Mouse (Mus musculus) hematopoietic stem cell, adult 5-6 weeks (primary cell): ENCODE results near the gene Ifi203. TPM values are rescaled to one million over a fixed set of nuclear protein-coding genes. Genes with fewer than 3 reads are reported as not detected.
A peak's percentile ranks its signal among the peaks of the same experiment; 100 is the strongest.
"Not testable (repeated sequence)": the region's sequence is repeated elsewhere in the genome, so short reads cannot be mapped to it uniquely, and the experiment has no call there.

Experiments
- ATAC-seq, 2 experiments: fragments of 125-278 bp in 1 of 2; replicated peaks in 1 of 2; 2 replicates each; pipeline ENCODE4 v1.8.0; 2016 to 2017; ENCODE audit warnings: inconsistent platforms in 2 of 2, mild to moderate bottlenecking in 2 of 2, moderate number of reproducible peaks in 2 of 2, low read depth in 1 of 2, moderate TSS enrichment in 1 of 2; ENCODE audit not compliant: low FRiP score in 2 of 2, poor library complexity in 2 of 2, severe bottlenecking in 2 of 2, insufficient read depth in 1 of 2, low TSS enrichment in 1 of 2
- total RNA-seq: library from RNA; stranded (forward); fragments of 172-1452, 232-1000 nt; gene quantifications from 2 replicates; pipeline ENCODE4 v1.2.3, GENCODE M21; 2017

Gene Ifi203
- total RNA-seq, 1 experiment from 2014 or later, result 158 TPM

DNA sequence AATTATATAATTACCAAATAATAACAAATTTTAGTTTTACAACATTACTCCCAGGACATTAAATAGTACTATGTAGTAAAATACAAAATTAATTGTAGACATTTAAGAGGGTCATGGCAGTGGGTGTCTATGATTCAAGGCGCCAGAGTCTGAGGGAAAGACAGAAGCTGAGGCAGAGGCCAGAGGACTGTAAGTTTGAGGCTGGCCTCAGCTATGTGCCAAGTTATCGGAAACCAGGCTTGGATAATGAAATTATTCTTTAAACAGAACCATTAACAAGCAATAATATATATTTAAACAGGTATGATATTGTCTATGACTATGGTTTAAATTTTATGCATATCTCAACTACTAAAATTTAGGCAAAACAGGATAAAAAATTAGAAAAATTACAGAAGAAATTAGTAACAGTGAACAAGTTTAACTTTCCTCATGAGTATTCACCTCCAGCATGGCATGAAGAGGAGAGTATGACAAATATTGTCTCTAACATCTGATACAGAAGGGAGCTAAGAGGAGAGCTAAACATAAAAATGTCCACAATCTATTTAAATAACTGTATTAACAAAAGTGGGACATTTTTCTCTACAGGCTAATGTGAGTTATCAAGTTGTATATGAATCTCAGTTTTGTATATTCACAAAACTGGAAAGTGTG, 30.5 kb downstream of the Ifi203 start:
- ATAC-seq, result no peak

DNA sequence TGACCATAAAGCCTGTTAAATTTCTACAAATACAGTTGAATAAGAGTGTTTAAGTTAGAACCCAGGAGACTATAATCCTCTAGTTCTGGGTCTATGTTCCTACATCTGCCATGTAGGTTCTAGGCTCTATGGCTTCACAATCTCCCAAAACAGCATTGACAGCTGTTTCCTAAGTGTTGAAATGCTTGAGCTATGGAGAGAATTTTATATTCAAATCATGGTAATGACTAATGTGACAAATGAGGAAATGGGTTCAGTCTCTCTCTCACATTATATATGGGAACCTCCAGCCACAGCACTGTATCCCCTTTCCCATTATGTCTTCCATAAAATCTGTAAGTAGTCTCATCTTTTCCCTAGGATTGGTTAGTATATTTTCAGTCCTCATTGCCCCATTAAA, 34.1 kb downstream of the Ifi203 start:
- not testable (repeated sequence) for ATAC-seq

DNA sequence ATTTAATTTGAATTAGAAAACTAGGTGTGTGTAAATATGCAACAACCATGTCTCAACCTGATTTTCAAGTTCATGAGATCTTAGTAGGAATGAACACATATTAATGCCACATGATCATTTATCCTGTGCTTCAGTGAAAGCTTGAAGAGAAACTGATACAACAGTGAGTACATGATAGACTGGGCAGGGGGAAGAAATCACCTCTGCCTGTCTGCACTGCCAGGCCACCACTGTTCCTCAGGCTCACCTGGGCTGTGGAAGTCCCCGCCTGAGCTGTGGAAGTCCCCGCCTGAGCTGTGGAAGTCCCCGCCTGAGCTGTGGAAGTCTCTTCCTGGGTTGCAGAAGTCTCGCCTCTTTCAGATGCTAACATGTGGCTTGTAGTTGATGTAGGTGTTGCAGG, 36.6 kb downstream of the Ifi203 start:
- not testable (repeated sequence) for ATAC-seq

DNA sequence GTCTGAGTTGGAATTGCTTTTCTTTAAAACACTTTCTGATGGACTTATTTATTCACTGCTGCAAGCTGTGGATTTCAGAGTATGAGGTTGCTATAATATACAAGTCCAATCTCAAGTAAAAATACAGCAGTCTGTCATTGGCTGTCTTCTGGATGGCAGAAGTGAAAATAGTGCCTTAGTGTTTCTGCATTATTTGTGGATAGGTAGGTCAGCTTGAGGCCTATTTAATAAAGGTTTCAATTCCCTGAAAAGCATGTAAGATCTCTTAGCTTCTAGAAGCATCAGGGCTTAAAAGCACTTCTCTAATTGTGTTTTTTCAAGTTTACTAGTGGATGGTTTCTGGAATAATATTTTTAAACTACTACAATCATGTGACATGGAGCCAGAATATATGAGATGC, 52.7 kb downstream of the Ifi203 start:
- ATAC-seq, result not testable (repeated sequence)

DNA sequence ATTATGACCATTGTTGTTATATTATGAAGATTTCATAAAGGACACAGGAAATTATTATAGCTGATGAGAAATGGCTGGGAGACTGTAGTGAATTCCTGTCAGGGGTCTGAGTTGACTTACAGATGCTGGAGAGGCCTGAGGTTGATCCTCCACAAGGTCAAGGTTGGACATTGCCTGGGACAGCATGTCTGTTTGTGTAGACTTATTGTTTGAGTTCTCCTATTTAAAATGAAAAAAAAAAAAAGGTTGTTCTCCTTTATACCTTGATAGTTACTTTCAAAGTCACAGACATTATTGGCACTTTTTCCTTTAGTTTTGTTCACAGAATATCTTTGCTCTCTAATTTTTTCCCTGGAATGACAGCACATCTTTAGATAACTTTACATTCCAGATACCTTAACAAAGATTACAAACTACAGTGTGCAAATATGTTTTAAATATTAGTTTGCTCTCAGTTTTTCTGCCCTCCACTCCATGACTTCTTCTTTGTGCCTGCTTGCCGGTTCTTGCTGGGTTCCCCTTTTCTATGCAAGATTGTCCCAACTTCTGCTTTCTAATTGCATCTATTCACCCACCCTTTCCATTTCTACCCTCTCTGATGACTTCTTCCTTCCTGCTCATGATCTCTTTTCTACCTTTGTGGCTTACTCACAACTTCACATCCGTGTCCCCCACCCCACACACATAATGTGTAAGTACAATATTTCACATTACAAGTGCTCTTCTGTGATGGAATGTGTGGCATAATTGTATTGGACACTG, 55.3 kb downstream of the Ifi203 start:
- peak; percentile 98 to 99 for ATAC-seq

DNA sequence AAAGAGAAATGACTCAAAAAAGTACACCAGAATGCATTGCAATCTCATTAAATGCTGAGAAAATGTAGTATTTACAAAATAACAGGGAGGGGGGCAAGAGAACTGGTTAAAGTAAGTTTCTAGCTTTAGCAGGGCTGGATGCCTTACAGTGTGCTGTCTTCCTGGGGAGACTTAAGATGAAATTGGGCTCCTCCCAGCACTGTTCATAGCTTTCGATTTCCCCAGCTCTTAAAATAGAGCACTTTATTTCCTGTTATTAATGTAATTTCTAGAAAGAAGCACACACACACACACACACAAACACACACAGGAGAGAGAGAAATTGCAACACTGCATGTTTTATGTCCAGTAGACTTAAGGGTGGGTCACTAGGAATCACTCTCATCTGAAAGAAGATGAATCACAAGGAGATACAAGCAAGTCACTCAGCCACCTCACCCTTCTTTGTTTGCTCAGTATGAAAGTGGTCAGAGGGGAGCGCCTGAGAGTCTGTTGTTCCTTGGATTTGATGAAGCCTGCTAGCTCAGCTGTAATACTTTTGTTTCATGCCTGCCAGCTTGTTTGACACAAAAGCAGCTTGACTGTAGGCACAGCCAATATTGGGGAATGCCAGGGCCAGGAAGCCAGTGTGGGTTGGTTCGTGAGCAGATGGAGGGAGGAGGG, 62.3 kb downstream of the Ifi203 start:
- ATAC-seq, result peak; percentile 41 to 58

DNA sequence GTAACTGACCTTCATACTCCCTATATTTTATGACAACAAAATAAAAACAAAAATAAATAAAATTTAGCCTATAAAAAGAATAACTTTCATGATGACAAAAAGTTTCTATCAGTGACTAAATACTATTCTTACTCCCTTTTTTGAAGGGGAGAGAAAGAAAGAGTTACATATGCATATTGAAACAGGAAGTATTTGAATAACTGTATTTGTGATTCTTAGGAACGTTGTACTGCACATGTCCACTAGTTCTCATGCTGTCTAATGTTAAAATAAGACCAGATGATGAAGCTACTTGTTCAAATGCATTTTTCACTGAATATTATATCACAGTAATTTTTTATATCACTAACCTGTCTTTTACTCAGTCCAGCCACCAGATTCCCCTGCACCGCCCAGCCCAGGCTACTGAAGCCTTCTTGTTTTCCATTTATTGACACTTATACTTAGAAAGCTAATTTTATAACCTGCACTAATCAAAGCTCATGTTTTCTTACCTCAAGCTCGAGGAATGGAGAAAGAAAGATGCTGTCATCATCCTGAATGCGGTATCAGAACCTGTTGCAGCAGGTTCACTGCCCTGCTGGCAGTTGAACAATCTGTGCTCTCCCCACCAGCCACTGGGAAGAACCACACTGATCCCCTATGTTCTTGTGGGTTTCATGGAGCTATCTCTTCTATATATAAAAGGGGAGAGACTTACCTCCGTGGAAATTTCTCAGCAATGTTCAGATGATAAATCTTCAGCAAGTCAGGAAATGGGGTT, 63.1 kb downstream of the Ifi203 start:
- peak; percentile 46 to 57; a peak in 2 of 4 replicates for ATAC-seq

DNA sequence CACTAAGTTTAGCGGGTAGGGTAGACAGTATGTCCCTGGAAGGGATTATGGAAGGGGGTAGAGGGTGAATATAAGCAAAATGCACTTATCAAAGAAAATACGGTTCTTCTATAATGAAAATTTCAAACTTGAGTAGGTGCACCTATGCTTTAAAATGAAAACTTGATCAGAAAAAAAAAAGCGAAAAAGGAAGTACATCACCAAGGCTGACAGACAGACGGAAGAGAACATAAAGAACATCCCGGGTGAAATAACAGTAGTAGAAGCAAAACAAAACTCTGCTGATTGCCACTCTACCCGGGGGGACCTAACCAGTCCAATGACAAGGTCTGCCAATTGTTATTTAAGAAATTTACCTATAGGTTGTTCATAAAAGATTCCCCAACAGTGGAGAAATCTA, 64.2 kb downstream of the Ifi203 start:
- ATAC-seq, result not testable (repeated sequence)

DNA sequence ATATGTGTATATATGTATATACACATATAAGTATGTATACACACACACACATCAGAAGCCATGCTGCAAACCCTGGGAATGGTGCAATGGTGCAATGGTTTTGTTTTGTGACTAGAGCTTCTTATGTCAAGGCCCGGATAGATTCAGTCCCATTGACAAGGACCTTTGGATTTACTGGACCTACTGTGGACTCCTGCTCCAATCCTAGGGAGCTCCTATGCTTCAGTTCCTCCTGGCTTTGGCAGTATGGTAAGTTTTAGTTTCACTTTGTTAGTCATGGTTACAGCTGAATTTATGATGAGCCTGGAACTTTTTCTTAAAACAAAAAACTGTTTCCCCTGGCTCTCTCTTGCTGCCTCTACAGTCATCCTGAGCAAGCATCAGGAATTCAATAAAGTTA, 65.3 kb downstream of the Ifi203 start:
- ATAC-seq, result not testable (repeated sequence)

Other genes starting within 250 kb of the Ifi203 start
- 0.25 and 0.75 TPM in 2 replicates for gene Ifi207, start 200.9 kb downstream of the Ifi203 start, total RNA-seq
- gene Ifi204, start 175.7 kb downstream of the Ifi203 start, total RNA-seq, result 1.5 and 13.1 TPM in 2 replicates
- gene Ifi211, start 29.6 kb downstream of the Ifi203 start, total RNA-seq, result 4.3 TPM in 1 of 2 replicates, not detected in the other
- 280 and 342 TPM in 2 replicates for gene Mndal, start 181 bp downstream of the Ifi203 start, total RNA-seq
- not detected in 2 replicates for gene Ifi202b, start 40.1 kb upstream of the Ifi203 start, total RNA-seq
- 2.1 and 4.3 TPM in 2 replicates for gene Ifi205, start 89.1 kb upstream of the Ifi203 start, total RNA-seq
- 0.13 TPM in 1 of 2 replicates, not detected in the other for gene Olfr433, start 98.0 kb upstream of the Ifi203 start, total RNA-seq
- not detected in 2 replicates for gene Olfr432, start 106.5 kb upstream of the Ifi203 start, total RNA-seq
- not detected in 2 replicates for gene Olfr430, start 123.9 kb upstream of the Ifi203 start, total RNA-seq
- gene Olfr429, start 141.7 kb upstream of the Ifi203 start, total RNA-seq, result not detected in 2 replicates
- not detected in 2 replicates for gene Olfr427, start 154.2 kb upstream of the Ifi203 start, total RNA-seq
- not detected in 2 replicates for gene Olfr231, start 178.5 kb upstream of the Ifi203 start, total RNA-seq
- gene Olfr424, start 188.8 kb upstream of the Ifi203 start, total RNA-seq, result not detected in 2 replicates
- gene Olfr420, start 213.0 kb upstream of the Ifi203 start, total RNA-seq, result not detected in 2 replicates
- gene Spta1, start 230.1 kb upstream of the Ifi203 start, total RNA-seq, result 2.4 and 11.4 TPM in 2 replicates